Mouse (Mus musculus) lung, postnatal 4 days (tissue): ENCODE data around the gene Nedd9.
"Not testable (repeated sequence)": the region's sequence is repeated elsewhere in the genome, so short reads cannot be mapped to it uniquely, and the experiment has no call there.

Source experiments
- DNase-seq, 2 experiments: peaks; one replicate each; pipeline ENCODE4 v3.0.0; 2021

Nedd9 gene

DNA sequence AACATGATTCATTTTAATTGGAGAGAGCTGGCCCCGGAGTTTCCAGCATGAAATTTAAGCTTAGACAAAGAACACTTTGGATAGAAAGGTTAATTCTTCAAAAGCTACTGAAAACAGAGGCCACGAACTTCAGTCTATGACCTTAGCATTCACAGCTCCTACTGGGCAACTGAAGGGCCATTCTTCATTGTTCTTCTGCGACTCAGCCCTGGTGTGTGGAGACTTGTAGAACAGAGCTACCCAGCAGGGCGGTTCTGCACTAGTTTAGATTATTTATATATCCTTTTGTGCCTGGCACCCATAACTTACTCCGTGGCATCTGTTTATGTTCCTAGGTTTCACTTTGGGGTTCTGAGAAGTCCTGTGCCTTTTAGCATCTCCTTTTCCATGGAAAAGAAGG, 193.6 kb downstream of the Nedd9 start:
- DNase-seq: no peak

DNA sequence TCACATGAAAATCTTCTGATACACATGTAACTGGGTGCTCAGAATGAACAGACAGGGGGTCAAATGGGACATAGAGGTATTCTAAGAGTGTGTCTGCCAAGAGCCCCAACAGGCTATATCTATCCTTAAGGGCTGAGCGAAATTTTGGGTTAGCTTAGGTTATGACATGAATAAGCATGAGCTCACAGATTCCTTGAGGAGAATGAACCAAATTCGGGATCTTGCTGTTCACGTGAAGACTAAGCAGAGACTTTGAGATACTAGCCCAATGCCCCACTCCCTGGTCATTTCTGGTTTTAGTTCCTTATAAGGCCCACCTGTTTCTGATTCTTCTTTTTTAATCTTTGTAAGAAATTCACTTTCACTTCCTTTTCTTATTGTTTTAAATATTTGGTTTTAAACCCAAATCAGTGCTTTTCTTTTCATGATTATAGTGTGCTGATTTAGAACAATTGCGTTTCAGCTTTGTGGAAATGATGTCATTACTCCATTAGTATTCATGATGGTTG, 195.6 kb downstream of the Nedd9 start:
- no peak for DNase-seq

DNA sequence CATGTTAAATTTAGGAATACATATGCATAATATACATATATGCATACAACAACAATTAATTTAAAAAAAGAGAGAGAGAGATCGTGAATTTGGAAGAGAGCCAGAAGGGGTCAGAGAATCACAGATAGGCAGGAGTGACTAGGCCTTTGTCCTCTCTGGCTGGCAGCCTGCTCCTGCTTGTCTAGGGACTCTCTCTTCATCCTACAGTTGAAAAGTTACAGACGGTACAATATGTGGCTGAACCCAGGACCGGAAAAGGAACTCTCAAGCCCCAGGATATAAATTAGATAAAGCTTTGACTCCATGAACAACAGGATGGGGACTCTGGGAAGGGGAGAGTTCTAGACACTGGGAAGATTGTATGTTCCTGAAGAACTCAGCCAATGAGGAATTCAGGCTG, 200.9 kb downstream of the Nedd9 start:
- DNase-seq: no peak

DNA sequence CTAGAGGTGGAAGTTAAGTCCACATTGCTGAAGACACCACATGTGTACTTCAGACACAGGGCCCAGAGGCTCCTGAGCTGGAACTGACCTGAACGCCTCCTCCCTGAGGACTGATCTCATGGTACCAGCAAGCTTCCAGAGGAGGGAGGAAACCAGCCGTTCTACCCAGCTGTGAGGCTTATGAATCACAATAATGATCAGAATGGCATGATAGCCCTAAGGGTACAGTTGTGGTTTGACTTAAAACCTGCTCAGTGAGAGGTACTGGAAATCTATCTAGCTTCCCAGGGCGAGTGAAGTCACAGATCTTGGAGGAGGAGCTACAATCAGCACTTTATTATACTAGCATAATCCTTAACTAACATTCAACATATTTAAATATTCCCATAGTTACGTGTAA, 201.7 kb downstream of the Nedd9 start:
- no peak for DNase-seq

DNA sequence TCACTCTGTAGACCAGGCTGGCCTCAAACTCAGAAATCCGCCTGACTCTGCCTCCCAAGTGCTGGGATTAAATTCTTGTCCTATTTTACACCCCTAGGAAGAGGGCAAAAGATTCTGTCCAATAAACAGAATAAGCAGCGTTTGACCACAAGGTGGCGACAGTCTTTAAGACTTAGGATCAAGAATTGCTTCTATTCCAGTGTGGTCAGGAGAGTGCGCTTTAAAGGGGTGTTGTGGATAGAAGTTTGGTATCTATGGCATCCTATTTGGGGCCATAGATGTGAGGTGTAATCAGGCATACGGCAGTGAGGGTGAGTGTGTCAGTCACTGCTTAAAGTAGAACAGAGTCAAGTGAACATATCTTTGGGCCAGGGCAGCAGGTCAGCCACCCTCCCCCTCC, 203.9 kb downstream of the Nedd9 start:
- peak in 1 of 2 experiments; percentile 84 for DNase-seq

DNA sequence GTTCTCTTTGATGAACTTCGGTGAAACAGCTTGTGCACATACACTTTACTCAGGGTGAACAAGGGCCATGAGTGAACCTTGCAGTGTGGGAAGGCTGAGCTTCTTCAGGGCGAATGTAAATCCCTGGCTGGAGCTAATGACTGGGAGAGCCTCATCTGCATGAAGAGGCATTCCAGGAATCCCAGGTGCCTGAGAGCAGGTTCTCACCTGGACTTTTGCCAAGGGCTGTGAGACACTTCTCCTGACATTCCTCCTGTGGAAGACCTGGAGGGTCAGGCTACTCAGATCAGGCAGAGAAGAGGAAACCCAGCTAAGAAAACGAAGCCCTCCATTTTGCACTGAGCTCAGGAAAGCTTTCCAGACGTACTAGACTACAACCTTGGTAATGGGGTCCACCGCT, 206.5 kb downstream of the Nedd9 start:
- DNase-seq: no peak

DNA sequence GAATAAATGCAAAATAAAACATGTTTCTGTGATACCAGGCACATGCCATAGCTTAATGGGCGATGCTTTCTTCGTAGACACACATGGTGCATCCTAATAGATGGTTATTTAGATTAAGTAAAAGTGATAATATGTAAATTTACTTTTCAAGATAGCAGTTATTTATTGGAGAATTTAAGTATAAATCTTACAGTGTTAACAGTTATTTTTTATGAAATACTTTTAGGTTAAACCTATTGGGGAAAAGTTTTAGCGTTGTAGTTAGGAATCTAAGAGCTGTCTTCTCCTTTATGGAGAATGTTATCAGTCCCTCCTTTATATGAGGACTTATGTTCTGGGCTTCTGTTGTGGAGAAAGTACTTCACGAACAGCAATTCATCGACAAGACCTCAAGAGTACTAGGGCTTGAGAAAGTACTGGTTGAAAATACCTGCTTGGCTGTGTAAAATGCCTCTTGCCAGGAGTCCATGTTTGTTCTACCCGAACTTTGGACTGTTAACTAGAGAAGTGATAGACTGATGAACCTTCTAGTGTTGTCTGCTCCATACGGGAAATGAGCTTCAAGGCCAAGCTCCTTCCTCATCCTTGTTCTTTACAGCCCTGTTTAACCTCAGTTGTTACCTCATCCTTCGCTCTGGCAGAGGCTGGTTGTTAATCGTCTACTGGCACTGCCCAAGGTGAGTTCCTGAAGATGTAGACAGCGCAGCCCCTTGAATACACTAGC, 213.1 kb downstream of the Nedd9 start, which contains the start of gene Gm17364:
Gm17364 (minus strand) TSS at position 51 of the 724 bp plus-strand sequence.
- no peak for DNase-seq

DNA sequence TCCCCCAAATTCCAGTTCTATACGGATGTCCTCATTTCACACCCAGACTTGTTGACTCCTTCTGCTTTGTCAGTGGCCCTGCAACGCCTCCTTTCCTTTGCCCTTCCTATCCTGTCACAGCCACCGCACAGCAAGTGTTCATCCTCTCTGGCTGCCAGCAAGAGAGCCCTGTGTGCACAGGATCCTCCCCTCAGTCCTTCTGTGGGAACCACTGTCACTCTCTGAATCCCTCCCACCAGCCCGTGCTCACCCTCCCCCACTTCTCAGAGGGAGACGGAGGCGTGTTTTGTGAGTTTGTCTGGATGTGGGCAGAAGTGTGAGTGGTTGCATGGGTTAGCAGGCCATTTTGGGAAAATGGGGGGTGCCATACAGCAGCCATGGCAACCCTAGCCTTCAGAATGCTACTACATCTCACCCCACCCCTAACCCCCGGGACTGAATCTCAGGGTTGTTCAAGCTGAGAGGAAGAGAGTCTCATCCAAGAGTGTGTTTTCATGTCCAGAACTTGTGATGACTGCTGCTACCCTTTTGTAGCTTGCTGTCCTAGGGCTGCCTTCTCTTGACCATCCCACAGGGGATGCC, 219.2 kb downstream of the Nedd9 start:
- DNase-seq: peak in 1 of 2 experiments; percentile 34

DNA sequence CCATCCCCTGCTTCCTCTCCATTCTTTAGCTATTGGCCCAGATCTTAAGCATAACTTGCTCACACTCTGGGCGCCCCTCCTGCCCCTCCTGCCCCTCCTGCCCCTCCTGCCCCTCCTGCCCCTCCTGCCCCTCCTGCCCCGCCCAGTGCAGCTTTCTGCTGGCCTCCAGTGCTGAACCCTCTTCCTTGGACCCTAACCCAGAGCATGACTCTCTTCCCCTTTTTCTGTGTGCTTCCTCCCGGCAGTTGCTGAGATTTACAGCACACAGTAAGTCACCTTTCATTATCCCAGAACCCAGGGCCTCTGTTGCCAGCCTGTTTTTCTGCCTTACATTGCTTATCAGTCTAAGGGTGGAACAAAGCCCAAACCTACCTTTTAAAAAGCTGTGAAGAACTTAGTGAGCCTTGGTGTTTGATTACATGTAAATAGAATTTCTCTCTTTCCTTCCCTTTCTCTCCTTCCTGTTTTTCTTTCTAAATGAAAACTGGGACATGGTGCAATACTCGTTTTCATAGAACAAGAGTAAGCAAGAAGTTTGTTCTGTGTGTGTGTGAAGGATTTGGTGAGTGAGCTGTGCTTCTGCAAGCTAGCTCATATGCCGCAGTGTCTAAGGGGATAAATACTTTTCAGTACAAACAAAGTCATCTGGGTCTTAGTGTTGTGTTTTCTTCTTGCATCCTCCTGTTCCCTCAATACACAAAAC, 223.7 kb downstream of the Nedd9 start:
- DNase-seq: no peak

DNA sequence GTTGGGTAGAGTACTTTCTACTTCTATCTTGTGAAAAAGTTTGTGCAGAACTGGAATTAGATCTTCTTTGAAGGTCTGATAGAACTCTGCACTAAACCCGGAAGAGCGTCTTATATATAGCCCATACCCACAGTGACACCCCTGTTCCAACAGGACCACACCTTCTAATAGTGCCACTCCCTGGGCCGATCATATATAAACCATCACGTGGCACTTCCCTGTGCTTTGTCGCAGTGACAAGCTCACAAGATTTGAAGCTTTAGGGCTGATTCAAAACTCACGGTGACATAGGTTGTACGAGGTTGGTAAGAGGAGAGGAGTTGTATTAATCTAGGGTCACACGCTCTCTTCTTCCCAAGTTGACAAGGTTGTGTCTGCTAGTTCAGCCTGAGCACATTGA, 225.5 kb downstream of the Nedd9 start:
- DNase-seq: not testable (repeated sequence)
